Mouse (Mus musculus): Measurements from ENCODE around the gene Spag9.

- TF ChIP-seq CTCF (IDR thresholded peaks at IDR 0.05; ENCODE audit: low read depth, low read length) (no peak), POLR2A (IDR thresholded peaks at IDR 0.05; ENCODE audit: insufficient read depth, low read length) (no peak)
Measured at GRCm38 (mm10) chr11:94148105-94148696, 152.3 kb downstream of the Spag9 start.

All from ES-Bruce4 (cell line).